ENCODE assay signal across 21 mouse cellular contexts in the genomic region with DNA sequence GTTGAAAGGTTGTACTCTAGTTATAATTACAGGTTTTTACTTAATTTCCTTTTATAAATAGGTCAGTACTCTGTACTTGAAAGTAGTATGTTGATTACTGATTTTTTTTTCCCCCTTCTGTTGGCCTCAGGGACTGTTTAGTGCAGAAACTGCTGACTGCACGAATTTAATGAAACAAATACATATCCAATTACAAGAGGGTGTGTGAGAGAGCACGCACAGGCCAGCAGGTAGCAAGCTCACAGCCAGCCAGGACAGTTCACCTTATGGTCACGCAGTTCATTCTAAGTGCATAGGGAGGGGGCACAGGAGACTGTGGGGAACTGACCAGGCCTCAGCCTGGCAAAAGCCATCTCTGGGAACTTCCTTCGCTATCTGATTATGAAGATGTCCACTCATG.
A peak's percentile ranks its signal among the peaks of the same experiment; 100 is the strongest.
DNase-seq lines count a peak whose midpoint lies in the region; ATAC-seq lines count a peak whose summit lies in the region.
"Had no signal": no experiment of that assay in that cellular context is flagged by ENCODE, and none has a peak within 500 bp of the region (broad histone marks: within the 10 kb centered on the region; RNA-seq: fewer than 3 reads in every experiment).

No protein-coding gene starts in this region.

- peak; percentile 3 for DNase-seq in cerebellum, adult 11-12 months
- DNase-seq in cerebellum, adult 8-10 months = no peak
- DNase-seq in hindbrain, embryonic 14.5 days (ENCODE audit: low spot score) = no peak
- peak; percentile 22 for DNase-seq in limb, embryonic 11.5 days (ENCODE audit: low spot score)
- DNase-seq in limb, embryonic 10.5 days (ENCODE audit: low spot score) = no peak
- peak; percentile 2 for DNase-seq in forelimb bud, embryonic 11.5 days (ENCODE audit: low read depth, low spot score)
- DNase-seq in urinary bladder, adult 2 months (ENCODE audit: low spot score) = no peak
- DNase-seq: adrenal gland, postnatal 25 days; gastrocnemius, postnatal 14 days; heart, adult 18-20 months; heart, postnatal 36 days; liver, embryonic 13.5 days; lung, postnatal 4 days; right cerebral cortex, postnatal 4 days had no signal

- H3K9me3 ChIP-seq in hindbrain, embryonic 14.5 days (ENCODE audit: control insufficient read depth, low read length) = no peaks in the 10 kb centered on the region
- H3K9me3 ChIP-seq in hindbrain, embryonic 13.5 days = no peaks in the 10 kb centered on the region
- H3K9me3 ChIP-seq in limb, embryonic 11.5 days (ENCODE audit: control insufficient read depth, low read length) = no peaks in the 10 kb centered on the region
- H3K9me3 ChIP-seq in limb, embryonic 10.5 days (replicated peaks) = no peaks in the 10 kb centered on the region
- H3K9me3 ChIP-seq: forebrain, embryonic 10.5 days; intestine, embryonic 15.5 days; limb, embryonic 12.5 days; liver, embryonic 13.5 days; lung, embryonic 15.5 days had no signal

- no peaks in the 10 kb centered on the region for H3K27me3 ChIP-seq in hindbrain, embryonic 14.5 days (ENCODE audit: control insufficient read depth, insufficient read depth, low read length)
- H3K27me3 ChIP-seq in hindbrain, embryonic 13.5 days = no peaks in the 10 kb centered on the region
- no peaks in the 10 kb centered on the region for H3K27me3 ChIP-seq in limb, embryonic 11.5 days (ENCODE audit: control insufficient read depth, insufficient read depth, low read length)
- H3K27me3 ChIP-seq in limb, embryonic 10.5 days (ENCODE audit: low read depth, poor library complexity, severe bottlenecking) = no peaks in the 10 kb centered on the region
- H3K27me3 ChIP-seq: intestine, embryonic 15.5 days; limb, embryonic 12.5 days; liver, embryonic 13.5 days; lung, embryonic 15.5 days had no signal

- no peak overlapping the region for H3K27ac ChIP-seq in hindbrain, embryonic 14.5 days
- no peak overlapping the region for H3K27ac ChIP-seq in hindbrain, embryonic 13.5 days
- H3K27ac ChIP-seq in limb, embryonic 11.5 days (replicated peaks; ENCODE audit: low read depth, low read length) = no peak overlapping the region
- no peak overlapping the region for H3K27ac ChIP-seq in limb, embryonic 10.5 days
- H3K27ac ChIP-seq: forebrain, embryonic 10.5 days; intestine, embryonic 15.5 days; limb, embryonic 12.5 days; liver, embryonic 13.5 days; lung, embryonic 15.5 days; stomach, postnatal 0 days had no signal

- WGBS in hindbrain, embryonic 14.5 days = 60% methylated on average over 4 of the region's 4 CpGs
- WGBS in hindbrain, embryonic 13.5 days = 60% methylated on average over 4 of the region's 4 CpGs
- 54% methylated on average over 4 of the region's 4 CpGs for WGBS in limb, embryonic 11.5 days
- 68% methylated on average over 4 of the region's 4 CpGs for WGBS in limb, embryonic 10.5 days

- no peak overlapping the region for H3K4me3 ChIP-seq in hindbrain, embryonic 14.5 days (replicated peaks; ENCODE audit: low read length)
- no peak overlapping the region for H3K4me3 ChIP-seq in hindbrain, embryonic 13.5 days
- no peak overlapping the region for H3K4me3 ChIP-seq in limb, embryonic 11.5 days (ENCODE audit: low read depth, low read length)
- no peak overlapping the region for H3K4me3 ChIP-seq in limb, embryonic 10.5 days
- H3K4me3 ChIP-seq: forebrain, embryonic 10.5 days; intestine, embryonic 15.5 days; limb, embryonic 12.5 days; liver, embryonic 13.5 days; lung, embryonic 15.5 days had no signal

- no peak overlapping the region for H3K4me2 ChIP-seq in hindbrain, embryonic 14.5 days (replicated peaks)
- no peak overlapping the region for H3K4me2 ChIP-seq in hindbrain, embryonic 13.5 days
- H3K4me2 ChIP-seq in limb, embryonic 11.5 days (ENCODE audit: low read depth, severe bottlenecking) = no peak overlapping the region
- H3K4me2 ChIP-seq: intestine, embryonic 15.5 days; limb, embryonic 12.5 days; liver, embryonic 13.5 days; lung, embryonic 15.5 days had no signal

- H3K9ac ChIP-seq in hindbrain, embryonic 14.5 days = no peak overlapping the region
- H3K9ac ChIP-seq in hindbrain, embryonic 13.5 days = no peak overlapping the region
- no peak overlapping the region for H3K9ac ChIP-seq in limb, embryonic 11.5 days (ENCODE audit: low read length)
- H3K9ac ChIP-seq: intestine, embryonic 15.5 days; limb, embryonic 12.5 days; liver, embryonic 13.5 days; lung, embryonic 15.5 days had no signal

- 0 out of 2 replicates have a peak, but pooled peaks cover 6% of the 10 kb centered on the region for H3K4me1 ChIP-seq in hindbrain, embryonic 14.5 days (replicated peaks; ENCODE audit: control insufficient read depth, insufficient read depth, low read length)
- peaks cover 7% of the 10 kb centered on the region; the same call in 1 of the 2 replicates for H3K4me1 ChIP-seq in hindbrain, embryonic 13.5 days (replicated peaks)
- no peaks in the 10 kb centered on the region for H3K4me1 ChIP-seq in limb, embryonic 11.5 days (ENCODE audit: control insufficient read depth, insufficient read depth, low read length)
- H3K4me1 ChIP-seq in limb, embryonic 10.5 days = peaks cover 4% of the 10 kb centered on the region; the same call in 1 of the 2 replicates
- H3K4me1 ChIP-seq: intestine, embryonic 15.5 days; liver, embryonic 13.5 days; lung, embryonic 15.5 days had no signal

- ATAC-seq in hindbrain, embryonic 14.5 days (ENCODE audit: low FRiP score) = 0 out of 2 replicates have a peak, but pooled peaks have one; percentile 37
- no peak for ATAC-seq in hindbrain, embryonic 13.5 days (ENCODE audit: low FRiP score)
- peak; percentile 51; the same call in 1 of the 2 replicates for ATAC-seq in limb, embryonic 11.5 days (ENCODE audit: insufficient number of reproducible peaks, low FRiP score, low TSS enrichment, low read depth)
- ATAC-seq: CD4-positive, CD25-positive, alpha-beta regulatory T cell, adult 4 months; intestine, embryonic 15.5 days had no signal

- H3K36me3 ChIP-seq in hindbrain, embryonic 14.5 days (replicated peaks; ENCODE audit: control insufficient read depth, insufficient read depth) = no peaks in the 10 kb centered on the region
- H3K36me3 ChIP-seq in hindbrain, embryonic 13.5 days = no peaks in the 10 kb centered on the region
- no peaks in the 10 kb centered on the region for H3K36me3 ChIP-seq in limb, embryonic 11.5 days (ENCODE audit: control insufficient read depth, insufficient read depth, low read length)
- no peaks in the 10 kb centered on the region for H3K36me3 ChIP-seq in limb, embryonic 10.5 days
- H3K36me3 ChIP-seq: forebrain, embryonic 10.5 days; intestine, embryonic 15.5 days; limb, embryonic 12.5 days; liver, embryonic 13.5 days; lung, embryonic 15.5 days had no signal

Comparison
In these comparisons a context has a peak if more than half of its experiments do, and no peak if none do; other contexts are left out.
1. DNase-seq: peak in cerebellum, adult 11-12 months (single experiment), limb, embryonic 11.5 days (single experiment) and forelimb bud, embryonic 11.5 days (single experiment); none in cerebellum, adult 8-10 months (single experiment), hindbrain, embryonic 14.5 days (single experiment), limb, embryonic 10.5 days (single experiment) and urinary bladder, adult 2 months (single experiment).